Mouse (Mus musculus) naive thymus-derived CD4-positive, alpha-beta T cell, adult 5 months (primary cell): ENCODE results near the gene Dnaja4. TPM values are rescaled to one million over a fixed set of nuclear protein-coding genes. Genes with fewer than 3 reads are reported as not detected.

Experiments
- polyA plus RNA-seq: library from polyadenylated mRNA; unstranded; fragments of 100-300 nt; shearing (Covaris generic); gene quantifications from one replicate; pipeline ENCODE4 v1.2.1, GENCODE M21; 2017

The Dnaja4 gene
- 32.0 TPM for polyA plus RNA-seq

DNA sequence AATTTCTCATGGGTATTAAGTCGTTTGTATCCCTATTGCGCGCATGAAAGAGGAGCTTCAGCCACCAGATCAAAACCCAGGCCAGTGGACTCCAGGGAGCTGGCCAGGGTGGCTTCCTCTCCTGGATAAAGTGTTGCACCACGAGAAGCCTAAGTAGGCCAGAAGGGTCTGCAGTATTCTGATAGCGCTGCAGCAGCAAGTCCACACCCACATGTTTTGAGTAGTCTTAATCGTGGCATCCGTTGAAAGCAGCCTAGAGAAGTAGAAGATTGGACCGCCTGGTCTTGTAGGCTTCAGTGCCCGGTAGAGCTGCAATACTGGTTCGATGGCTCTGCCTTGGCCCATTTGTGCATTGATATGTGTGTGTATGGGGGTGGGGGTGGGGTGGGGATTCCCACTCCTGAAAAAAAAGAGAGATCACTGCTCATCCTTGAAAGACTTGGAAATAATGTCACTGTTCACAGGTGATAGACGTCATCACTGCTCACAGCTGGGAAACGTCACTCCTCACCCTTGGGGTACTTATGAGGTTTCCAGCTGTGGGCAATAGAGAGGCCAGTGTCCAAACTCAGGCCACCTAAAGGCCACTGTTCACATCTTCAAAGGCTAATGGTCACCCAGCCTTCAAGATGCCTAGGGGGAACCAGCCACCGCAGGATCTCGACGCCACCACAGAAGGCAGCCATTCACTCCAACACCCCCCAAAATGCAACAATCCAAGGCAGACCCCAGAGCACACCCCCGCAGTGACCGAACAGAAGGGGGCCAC lies at the start of gene Dnaja4:
Gene Dnaja4, plus strand, starts transcription at position 556 of the 769 bp plus-strand sequence.

DNA sequence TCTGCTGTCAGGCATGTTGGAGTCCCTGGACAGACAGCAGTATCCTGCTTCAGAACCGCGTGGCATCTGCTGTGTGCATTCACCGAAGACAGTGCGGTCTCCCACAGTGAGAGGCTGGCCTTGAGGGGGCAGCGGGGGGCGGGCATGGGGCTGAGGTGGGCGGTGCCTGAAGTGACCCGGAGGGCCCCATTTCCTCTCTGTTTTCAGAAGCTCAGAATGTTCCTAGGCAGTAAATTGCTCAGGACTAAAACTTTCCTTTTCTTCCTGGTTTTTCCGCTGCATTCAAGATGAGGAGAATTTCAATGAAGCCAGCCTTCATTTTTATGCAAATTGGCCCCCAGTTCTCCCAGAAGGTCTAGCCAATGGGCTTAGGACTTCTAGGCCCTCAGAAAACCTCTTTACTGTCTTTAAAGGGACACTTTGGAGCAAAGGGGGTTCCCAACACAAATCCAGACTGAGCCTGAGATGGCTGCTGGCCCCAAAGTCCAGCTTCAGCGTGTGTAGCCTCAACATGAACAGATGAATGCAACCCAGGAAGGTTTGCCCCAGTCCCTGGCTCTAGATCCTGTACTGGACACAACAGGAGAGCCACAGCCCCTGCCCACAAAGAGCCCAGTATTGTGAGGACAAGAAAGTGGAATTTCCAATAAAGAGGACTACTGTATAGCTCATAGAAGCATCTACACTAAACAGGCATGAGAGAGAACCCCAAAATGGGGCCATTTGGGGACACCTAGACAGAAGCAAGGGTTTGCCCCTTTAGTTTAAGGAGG lies 36.9 kb upstream of the Dnaja4 start, which contains the start of gene Acsbg1:
Gene Acsbg1, minus strand, starts transcription at position 266 of the 773 bp plus-strand sequence.

DNA sequence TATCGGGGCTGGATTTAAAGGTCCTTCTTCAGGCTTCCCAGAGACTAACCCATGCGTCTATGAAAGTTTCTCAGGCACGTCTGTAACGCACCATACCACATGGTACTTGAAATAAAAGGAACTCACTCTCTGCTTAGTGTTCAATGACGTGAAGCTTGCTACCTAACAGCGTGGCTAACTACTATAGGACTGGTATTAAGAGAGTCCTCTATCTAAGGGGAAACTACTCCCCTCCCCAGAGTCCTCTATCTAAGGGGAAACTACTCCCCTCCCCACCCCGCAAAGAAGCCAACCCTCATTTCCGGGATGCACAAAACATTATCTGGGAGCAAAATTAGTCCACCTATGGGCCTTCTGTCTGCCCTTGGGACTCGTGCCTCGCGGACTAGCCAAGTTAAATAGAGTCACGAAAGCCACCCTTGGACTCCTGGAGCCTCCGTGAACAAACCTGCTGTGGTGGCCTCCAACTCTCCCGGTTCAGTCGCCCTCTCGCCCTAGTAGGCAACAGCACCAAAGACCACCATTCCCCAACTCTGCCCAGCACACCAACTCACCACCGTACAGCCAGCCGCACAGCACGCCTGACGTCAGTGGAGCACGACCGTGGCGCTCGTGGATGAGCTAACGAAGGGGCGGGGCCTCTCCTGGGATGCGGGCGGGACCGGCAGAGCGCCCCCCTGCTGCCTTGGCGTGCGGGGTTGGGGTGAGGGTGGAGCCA lies 35.4 kb downstream of the Dnaja4 start, which contains the start of gene Wdr61:
Gene Wdr61, minus strand, starts transcription at position 599 of the 718 bp plus-strand sequence.

GRCm38 (mm10) chr9:54764561-54765217 lies 66.0 kb downstream of the Dnaja4 start, which contains the start of gene Crabp1:
Gene Crabp1, plus strand, starts transcription at chr9:54764748.

Other genes with a start within 250 kb of the Dnaja4 start
- 0.40 TPM for gene Dmxl2, start 197.2 kb upstream of the Dnaja4 start, polyA plus RNA-seq
- gene Sh2d7, start 159.9 kb upstream of the Dnaja4 start, polyA plus RNA-seq: not detected
- not detected for gene Cib2, start 138.7 kb upstream of the Dnaja4 start, polyA plus RNA-seq
- 74.3 TPM for gene Idh3a, start 112.5 kb upstream of the Dnaja4 start, polyA plus RNA-seq
- gene Acsbg1, start 37.0 kb upstream of the Dnaja4 start, polyA plus RNA-seq: 5.8 TPM
- 56.8 TPM for gene Wdr61, start 35.6 kb downstream of the Dnaja4 start, polyA plus RNA-seq
- not detected for gene Crabp1, start 65.9 kb downstream of the Dnaja4 start, polyA plus RNA-seq
- gene Ireb2, start 164.9 kb downstream of the Dnaja4 start, polyA plus RNA-seq: 20.6 TPM
- 0.61 TPM for gene Hykk, start 218.4 kb downstream of the Dnaja4 start, polyA plus RNA-seq